Mouse (Mus musculus) hindbrain, embryonic 13.5 days (tissue): ENCODE data around the gene Olfr558. TPM values are rescaled to one million over a fixed set of nuclear protein-coding genes. Genes with fewer than 3 reads are reported as not detected.

Experiments used
- ATAC-seq: fragments of 200-750 bp; cut with Nextera tagmentation; 2 replicates; pipeline ENCODE4 v1.8.0; 2017; ENCODE audit warnings: moderate TSS enrichment; ENCODE audit not compliant: low FRiP score
- H3K27ac ChIP-seq: fragments of 300-500 bp; sonication (generic); 2 replicates; pipeline ENCODE4 v1.5.1; 2015; ENCODE audit warnings: inconsistent platforms, mild to moderate bottlenecking, moderate library complexity
- H3K27me3 ChIP-seq: fragments of 300-500 bp; sonication (generic); 2 replicates; pipeline ENCODE4 v1.6.1; 2015; ENCODE audit warnings: mild to moderate bottlenecking, inconsistent platforms
- H3K36me3 ChIP-seq: fragments of 300-500 bp; sonication (generic); 2 replicates; pipeline ENCODE4 v1.6.1; 2015; ENCODE audit warnings: mild to moderate bottlenecking, inconsistent platforms
- H3K4me1 ChIP-seq: fragments of 300-500 bp; sonication (generic); replicated peaks from 2 replicates; pipeline ENCODE4 v1.6.1; 2015; ENCODE audit warnings: inconsistent platforms
- H3K4me2 ChIP-seq: fragments of 300-500 bp; sonication (generic); 2 replicates; pipeline ENCODE4 v1.6.1; 2015; ENCODE audit warnings: inconsistent platforms, mild to moderate bottlenecking, moderate library complexity
- H3K4me3 ChIP-seq: fragments of 300-500 bp; sonication (generic); 2 replicates; pipeline ENCODE4 v1.5.1; 2015; ENCODE audit warnings: mild to moderate bottlenecking, inconsistent platforms
- H3K9ac ChIP-seq: fragments of 300-500 bp; sonication (generic); 2 replicates; pipeline ENCODE4 v1.6.1; 2015; ENCODE audit warnings: mild to moderate bottlenecking, inconsistent platforms
- H3K9me3 ChIP-seq: fragments of 300-500 bp; sonication (generic); 2 replicates; pipeline ENCODE4 v1.6.1; 2016; ENCODE audit warnings: inconsistent platforms
- WGBS: fragments of 180-500 bp; shearing (Covaris S2); methylation state at CpG from one replicate; pipeline ENCODE4 v1.1.7; 2015; 5-methylcytosine and 5-hydroxymethylcytosine counted together
- polyA plus RNA-seq: library from polyadenylated mRNA; unstranded; fragments of >200 nt; fragmentation: Nextera tagmentation; extraction: Ambion mirVana; gene quantifications from 2 replicates; pipeline ENCODE4 v1.2.1, GENCODE M21; 2015

The Olfr558 gene
- polyA plus RNA-seq, 1 experiment from 2014 or later: 0.39 TPM

DNA sequence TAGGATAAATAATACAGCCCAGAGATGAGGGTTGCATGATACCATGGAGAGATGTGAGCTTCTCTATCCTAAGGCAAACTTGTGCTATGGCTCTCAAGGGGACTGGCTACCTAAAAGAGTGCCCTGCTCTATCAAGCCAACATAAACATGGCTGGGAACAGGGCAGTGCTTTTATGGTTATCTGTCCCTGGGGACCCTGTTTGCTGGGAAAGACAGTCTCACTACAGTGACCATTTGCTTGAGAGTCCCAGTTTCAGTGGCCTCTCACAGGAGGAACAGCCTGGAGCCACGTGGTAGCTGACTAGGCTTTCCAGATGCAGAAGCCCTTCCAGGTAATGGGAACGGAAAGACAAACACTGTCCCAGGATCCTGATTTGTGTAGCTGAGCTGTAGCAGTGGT, 35.7 kb downstream of the Olfr558 start:
- WGBS: 61% methylated on average over 2 of the region's 2 CpGs
- H3K4me2 ChIP-seq: no peak overlapping the region
- H3K36me3 ChIP-seq: no peaks in the 10 kb centered on the region
- no peak overlapping the region for H3K27ac ChIP-seq
- no peak overlapping the region for H3K9ac ChIP-seq
- H3K4me3 ChIP-seq: no peak overlapping the region
- ATAC-seq: no peak
- H3K9me3 ChIP-seq: no peaks in the 10 kb centered on the region
- no peaks in the 10 kb centered on the region for H3K27me3 ChIP-seq
- no peaks in the 10 kb centered on the region for H3K4me1 ChIP-seq

DNA sequence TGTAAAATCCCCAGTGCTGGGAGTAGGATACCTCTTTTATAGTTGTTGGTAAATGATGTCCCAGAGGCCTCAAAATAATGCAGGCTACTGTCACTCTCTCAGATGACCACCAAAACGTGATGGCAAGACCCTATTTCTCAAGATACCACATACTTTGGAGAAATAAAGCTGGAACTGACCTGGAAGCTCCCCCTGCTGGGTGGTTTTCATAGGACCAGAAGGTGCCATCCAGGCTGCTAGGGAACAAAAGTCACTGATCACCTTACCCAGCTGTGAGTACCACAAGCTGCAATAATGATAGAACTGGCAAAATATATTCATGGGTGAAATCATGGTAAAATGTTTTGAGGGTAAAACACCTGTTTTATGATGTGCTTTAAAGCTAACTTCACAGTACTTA, 50.1 kb downstream of the Olfr558 start:
- no peak overlapping the region for H3K9ac ChIP-seq
- H3K36me3 ChIP-seq: no peaks in the 10 kb centered on the region
- H3K4me1 ChIP-seq: no peaks in the 10 kb centered on the region
- no peak overlapping the region for H3K4me2 ChIP-seq
- no peak overlapping the region for H3K4me3 ChIP-seq
- no peak overlapping the region for H3K27ac ChIP-seq
- H3K27me3 ChIP-seq: no peaks in the 10 kb centered on the region
- ATAC-seq: no peak
- 22% methylated on average over 1 of the region's 1 CpGs for WGBS
- H3K9me3 ChIP-seq: no peaks in the 10 kb centered on the region

DNA sequence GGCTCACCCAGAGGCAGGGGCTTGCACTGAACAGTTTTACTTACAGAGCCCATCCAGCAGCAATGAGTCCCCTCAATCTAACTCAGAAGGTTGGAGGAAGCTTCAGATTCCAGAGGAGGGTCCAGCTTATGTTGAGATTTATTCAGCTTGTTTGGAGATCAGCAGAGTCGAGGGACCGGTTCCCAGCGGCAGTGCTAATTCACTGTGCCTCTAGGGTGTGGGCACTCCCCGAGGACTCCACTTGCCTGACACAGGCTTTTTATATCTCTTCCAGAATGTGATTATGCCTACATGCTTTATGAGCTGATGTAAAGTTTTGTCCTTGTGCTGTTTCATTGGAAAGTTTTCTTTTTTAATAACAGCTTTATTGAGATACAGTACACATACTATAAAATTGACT, 57.3 kb downstream of the Olfr558 start, which contains the start of the genes Olfr560 and Olfr78:
TSS of gene Olfr560 (minus strand) at position 101 of the 400 bp plus-strand sequence.
TSS of gene Olfr78 (minus strand) at position 206 of the 400 bp plus-strand sequence.
- no peak within 1 kb of the TSS for H3K4me3 ChIP-seq
- ATAC-seq: no peak
- no peak within 1 kb of the TSS for H3K4me2 ChIP-seq
- H3K9ac ChIP-seq: no peak within 1 kb of the TSS
- no peaks in the 10 kb centered on the region for H3K36me3 ChIP-seq
- H3K9me3 ChIP-seq: no peaks in the 10 kb centered on the region
- 82% methylated on average over 4 of the region's 4 CpGs for WGBS
- H3K27ac ChIP-seq: no peak within 1 kb of the TSS
- H3K27me3 ChIP-seq: no peaks in the 10 kb centered on the region
- H3K4me1 ChIP-seq: no peaks in the 10 kb centered on the region

Other genes with a start within 250 kb of the Olfr558 start
- 0.60 and 0.85 TPM in 2 replicates for gene Olfr543, start 220.5 kb upstream of the Olfr558 start, polyA plus RNA-seq
- gene Olfr544, start 213.9 kb upstream of the Olfr558 start, polyA plus RNA-seq: 0.21 and 0.30 TPM in 2 replicates
- 0.14 and 0.19 TPM in 2 replicates for gene Olfr545, start 202.6 kb upstream of the Olfr558 start, polyA plus RNA-seq
- gene Olfr547, start 167.5 kb upstream of the Olfr558 start, polyA plus RNA-seq: not detected in 2 replicates
- gene Olfr548-ps1, start 161.3 kb upstream of the Olfr558 start, polyA plus RNA-seq: not detected in 2 replicates
- gene Olfr549, start 152.3 kb upstream of the Olfr558 start, polyA plus RNA-seq: not detected in 2 replicates
- 0.19 and 0.32 TPM in 2 replicates for gene Trim21, start 136.7 kb upstream of the Olfr558 start, polyA plus RNA-seq
- not detected in 2 replicates for gene Olfr550, start 130.8 kb upstream of the Olfr558 start, polyA plus RNA-seq
- gene Olfr551, start 110.3 kb upstream of the Olfr558 start, polyA plus RNA-seq: not detected in 2 replicates
- not detected in 2 replicates for gene Olfr552, start 104.4 kb upstream of the Olfr558 start, polyA plus RNA-seq
- not detected in 2 replicates for gene Olfr553, start 84.0 kb upstream of the Olfr558 start, polyA plus RNA-seq
- not detected in 2 replicates for gene Olfr554, start 63.8 kb upstream of the Olfr558 start, polyA plus RNA-seq
- gene Olfr555, start 43.4 kb upstream of the Olfr558 start, polyA plus RNA-seq: not detected in 2 replicates
- not detected in 2 replicates for gene Olfr556, start 37.3 kb upstream of the Olfr558 start, polyA plus RNA-seq
- 7.2 and 8.0 TPM in 2 replicates for gene Trim68, start 14.9 kb upstream of the Olfr558 start, polyA plus RNA-seq
- gene Olfr557, start 6.3 kb upstream of the Olfr558 start, polyA plus RNA-seq: not detected in 2 replicates
- not detected in 2 replicates for gene Olfr33, start 16.9 kb downstream of the Olfr558 start, polyA plus RNA-seq
- gene Olfr559, start 25.3 kb downstream of the Olfr558 start, polyA plus RNA-seq: not detected in 2 replicates
- not detected in 2 replicates for gene Olfr560, start 57.2 kb downstream of the Olfr558 start, polyA plus RNA-seq
- 0.09 and 0.10 TPM in 2 replicates for gene Olfr78, start 57.3 kb downstream of the Olfr558 start, polyA plus RNA-seq
- gene Olfr561, start 69.0 kb downstream of the Olfr558 start, polyA plus RNA-seq: not detected in 2 replicates
- not detected in 2 replicates for gene Olfr564, start 101.3 kb downstream of the Olfr558 start, polyA plus RNA-seq
- gene Olfr566, start 156.6 kb downstream of the Olfr558 start, polyA plus RNA-seq: not detected in 2 replicates
- not detected in 2 replicates for gene Olfr568, start 174.9 kb downstream of the Olfr558 start, polyA plus RNA-seq
- gene Olfr569, start 188.7 kb downstream of the Olfr558 start, polyA plus RNA-seq: not detected in 2 replicates
- gene Olfr570, start 192.4 kb downstream of the Olfr558 start, polyA plus RNA-seq: not detected in 2 replicates
- gene Olfr571, start 215.3 kb downstream of the Olfr558 start, polyA plus RNA-seq: not detected in 2 replicates
- not detected in 2 replicates for gene Olfr572, start 222.2 kb downstream of the Olfr558 start, polyA plus RNA-seq
- not detected in 2 replicates for gene Olfr573-ps1, start 240.4 kb downstream of the Olfr558 start, polyA plus RNA-seq
- gene Olfr574, start 246.3 kb downstream of the Olfr558 start, polyA plus RNA-seq: not detected in 2 replicates